Mouse (Mus musculus): ENCODE data around the gene Usp22.

- TF ChIP-seq CTCF (conservative IDR thresholded peaks at IDR 0.05; ENCODE audit: low read length) (no peak), NANOG (IDR thresholded peaks at IDR 0.05; ENCODE audit: borderline replicate concordance, low read length) (no peak)
Observed at GRCm38 (mm10) chr11:61158141-61158540, 16.7 kb downstream of the Usp22 start.

Data from E14TG2a.4 (cell line).